Mouse (Mus musculus) adrenal gland, adult 18-20 months (tissue): ENCODE measurements around the gene Tut1. TPM values are rescaled to one million over a fixed set of nuclear protein-coding genes. Genes with fewer than 3 reads are reported as not detected.
A peak's percentile ranks its signal among the peaks of the same experiment; 100 is the strongest.
"Not testable (repeated sequence)": the region's sequence is repeated elsewhere in the genome, so short reads cannot be mapped to it uniquely, and the experiment has no call there.

Source experiments
- DNase-seq, 2 experiments: peaks; one replicate each; pipeline ENCODE4 v3.0.0; 2021 to 2022; ENCODE audit warnings: low spot score in 2 of 2
- total RNA-seq, 2 experiments: library from RNA; stranded (reverse); gene quantifications; 1 replicate in 1 of 2; 2 replicates in 1 of 2; pipeline ENCODE4 v1.2.3; 2021

Gene Tut1
- total RNA-seq, 2 experiments from 2014 or later: 23.1 to 26.1 TPM

GRCm38 (mm10) chr19:8941515-8942217, 12.0 kb upstream of the Tut1 start, which contains the start of gene Mta2:
Mta2 (plus strand) TSS chr19:8941875.
- peak; percentile 91 to 92 for DNase-seq

DNA sequence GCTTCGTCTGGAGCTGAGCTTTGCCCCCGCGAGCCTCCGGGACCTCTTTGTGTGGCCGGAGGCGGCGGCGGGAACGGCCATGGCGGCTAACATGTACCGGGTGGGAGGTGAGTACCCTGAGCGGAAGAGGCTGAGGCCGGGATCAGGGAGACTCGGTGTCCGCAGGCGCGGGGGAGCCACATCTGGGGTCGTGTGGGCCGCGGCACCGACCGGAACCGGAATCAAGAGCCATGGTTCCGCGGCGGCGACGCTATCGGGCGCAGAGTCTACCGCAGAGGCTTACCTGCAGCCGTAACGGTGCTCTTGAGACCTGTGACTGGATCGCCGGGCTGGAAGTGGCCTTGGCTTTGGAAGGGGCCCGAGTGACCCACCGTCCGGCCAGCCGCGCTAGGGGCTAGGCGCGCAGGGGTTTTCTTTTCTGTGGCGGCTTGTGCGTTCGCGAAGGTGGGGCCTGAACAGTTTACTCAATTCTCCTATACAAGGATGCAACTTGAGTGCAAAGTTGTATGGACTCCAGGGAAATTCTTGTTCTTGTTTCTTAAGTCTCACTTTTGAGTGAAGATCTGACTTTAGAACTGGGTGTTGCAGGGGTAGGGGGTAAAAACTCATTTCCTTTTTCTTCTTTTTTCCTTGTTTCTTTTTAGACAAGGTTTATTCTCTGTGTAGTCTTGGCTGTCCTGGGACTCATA, 11.2 kb upstream of the Tut1 start:
- peak in 1 of 2 experiments; percentile 39 for DNase-seq

DNA sequence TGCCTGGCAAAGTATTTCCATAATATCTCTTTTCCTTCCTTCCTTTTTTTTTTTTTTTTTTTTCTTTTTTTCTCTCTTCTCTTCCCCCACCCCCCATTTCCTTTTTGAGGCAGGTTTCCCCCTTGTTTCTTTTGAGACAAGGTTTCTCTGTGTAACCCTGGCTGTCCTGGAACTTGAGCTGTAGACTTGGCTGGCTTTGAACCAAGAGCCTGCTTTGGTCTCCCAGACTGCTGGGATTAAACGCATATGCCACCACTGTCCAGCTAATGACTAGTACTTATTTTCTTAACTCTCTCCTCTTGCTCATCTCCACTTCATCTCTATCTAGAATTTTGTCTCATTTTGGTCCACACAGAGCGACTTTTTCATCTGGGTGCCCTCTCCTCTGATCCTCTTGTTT, 10.6 kb upstream of the Tut1 start:
- no peak for DNase-seq

- no peak for DNase-seq
Measured at GRCm38 (mm10) chr19:8944062-8944461, 9.6 kb upstream of the Tut1 start.

GRCm38 (mm10) chr19:8944750-8945149, 8.9 kb upstream of the Tut1 start:
- DNase-seq: peak in 1 of 2 experiments; percentile 64

- DNase-seq: no peak
Measured at GRCm38 (mm10) chr19:8945251-8945650, 8.4 kb upstream of the Tut1 start.

DNA sequence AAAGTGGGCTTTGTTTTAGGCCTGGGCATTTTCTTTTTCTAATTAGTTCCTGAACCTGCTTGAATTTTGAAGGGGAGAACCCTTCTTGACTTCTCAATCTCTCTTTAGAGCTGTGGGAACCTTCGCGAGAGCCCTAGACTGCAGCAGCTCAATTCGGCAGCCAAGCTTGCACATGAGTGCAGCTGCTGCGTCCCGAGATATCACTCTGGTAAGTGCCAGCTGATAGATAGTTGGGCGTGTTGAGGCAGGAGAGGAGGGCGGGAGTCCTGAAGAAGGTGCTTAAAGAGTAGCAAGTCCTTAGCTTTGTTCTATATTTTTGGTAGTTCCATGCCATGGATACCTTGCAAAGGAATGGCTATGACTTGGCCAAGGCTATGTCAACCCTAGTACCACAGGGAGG, 6.7 kb upstream of the Tut1 start:
- DNase-seq: no peak

DNA sequence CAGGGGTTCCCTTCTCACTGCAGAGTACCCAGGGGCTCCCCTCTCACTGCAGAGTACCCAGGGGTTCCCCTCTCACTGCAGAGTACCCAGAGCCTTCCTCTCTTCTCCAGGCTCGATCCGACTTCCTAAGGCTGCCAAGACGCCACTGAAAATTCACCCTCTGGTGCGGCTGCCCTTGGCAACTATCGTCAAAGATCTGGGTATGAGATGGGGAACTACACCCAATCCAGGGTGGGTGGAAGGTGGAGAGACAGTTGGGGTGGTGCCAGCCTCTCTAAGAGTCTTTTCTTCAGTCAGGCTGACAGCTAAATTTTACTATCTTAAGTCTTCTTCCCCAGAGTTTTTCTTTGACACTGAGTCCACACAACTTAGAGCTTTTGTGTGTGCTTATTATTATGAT, 3.5 kb upstream of the Tut1 start:
- no peak for DNase-seq

DNA sequence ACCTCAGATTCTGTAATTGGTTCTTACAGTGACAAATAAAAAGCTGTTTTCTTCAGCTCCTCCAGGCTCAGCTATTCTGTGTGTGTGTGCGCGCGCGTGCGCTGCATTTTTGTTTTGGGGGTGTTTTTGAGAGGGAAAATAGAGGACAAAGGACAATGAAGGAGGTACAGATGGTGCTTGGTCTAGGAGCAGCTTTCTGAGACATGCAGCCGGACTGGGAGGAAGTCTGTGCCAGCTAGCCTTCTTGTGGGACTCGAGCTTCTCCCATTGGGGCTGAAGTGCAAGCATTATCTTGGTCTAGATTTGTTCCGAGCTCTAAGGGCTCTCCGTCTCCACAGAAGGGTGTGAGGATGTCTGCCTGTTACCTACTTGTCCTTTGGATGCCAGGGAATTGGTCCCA, 1.4 kb upstream of the Tut1 start:
- DNase-seq: no peak

GRCm38 (mm10) chr19:8954171-8954570, 524 bp downstream of the Tut1 start:
- no peak for DNase-seq

GRCm38 (mm10) chr19:8962256-8962655, 8.6 kb downstream of the Tut1 start:
- no peak for DNase-seq

GRCm38 (mm10) chr19:8965075-8965474, 11.4 kb downstream of the Tut1 start:
- DNase-seq: no peak

- no peak for DNase-seq
Measured at GRCm38 (mm10) chr19:8965771-8966170, 12.1 kb downstream of the Tut1 start.

- DNase-seq: no peak
Measured at GRCm38 (mm10) chr19:8966198-8966589, 12.5 kb downstream of the Tut1 start.

- peak; percentile 90 to 92 for DNase-seq
Measured at GRCm38 (mm10) chr19:8966590-8967372, 13.1 kb downstream of the Tut1 start, which contains the start of gene Eef1g. Eef1g (plus strand) TSS chr19:8967041.

GRCm38 (mm10) chr19:8967373-8967743, 13.7 kb downstream of the Tut1 start:
- no peak for DNase-seq

GRCm38 (mm10) chr19:8967893-8968292, 14.2 kb downstream of the Tut1 start:
- no peak for DNase-seq

- DNase-seq: not testable (repeated sequence)
Measured at GRCm38 (mm10) chr19:8972491-8972890, 18.8 kb downstream of the Tut1 start.

DNA sequence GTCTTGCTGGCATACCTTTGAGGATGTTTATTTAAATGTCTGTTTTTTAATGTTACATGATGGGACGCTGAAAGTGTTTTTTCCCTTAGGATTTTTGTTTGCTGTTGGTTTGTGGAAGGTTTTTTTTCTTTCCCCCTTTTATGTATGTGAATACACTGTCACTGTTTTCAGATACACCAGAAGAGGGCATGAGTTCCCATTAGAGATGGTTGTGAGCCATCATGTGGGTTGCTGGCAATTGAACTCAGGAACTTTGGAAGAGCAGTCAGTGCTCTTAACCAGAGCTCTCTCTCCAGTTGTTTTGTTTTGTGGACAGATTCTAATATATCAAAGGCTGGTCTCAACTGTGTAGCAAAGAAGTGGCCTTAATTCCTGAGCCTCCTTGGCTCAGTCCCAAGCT, 21.0 kb downstream of the Tut1 start:
- no peak for DNase-seq

DNA sequence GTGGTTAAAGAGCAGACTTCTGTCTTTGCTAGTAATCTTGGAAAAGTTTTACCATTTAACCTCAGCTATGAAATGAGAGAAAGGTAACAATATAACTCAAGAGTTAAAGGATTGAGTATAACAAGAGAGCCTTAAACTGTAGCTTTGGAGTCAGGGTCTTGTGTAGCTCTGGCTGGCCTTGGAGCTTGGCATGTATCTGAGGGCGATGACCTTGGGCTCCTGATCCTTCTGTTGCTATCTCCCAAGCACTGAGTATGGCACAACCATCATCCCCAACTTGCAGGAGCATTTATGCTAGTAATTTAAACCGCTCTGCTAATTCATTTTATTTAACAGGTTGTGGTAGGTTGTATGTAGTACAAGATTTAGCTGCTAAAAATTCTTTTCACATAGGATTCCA, 21.8 kb downstream of the Tut1 start:
- DNase-seq: no peak

DNA sequence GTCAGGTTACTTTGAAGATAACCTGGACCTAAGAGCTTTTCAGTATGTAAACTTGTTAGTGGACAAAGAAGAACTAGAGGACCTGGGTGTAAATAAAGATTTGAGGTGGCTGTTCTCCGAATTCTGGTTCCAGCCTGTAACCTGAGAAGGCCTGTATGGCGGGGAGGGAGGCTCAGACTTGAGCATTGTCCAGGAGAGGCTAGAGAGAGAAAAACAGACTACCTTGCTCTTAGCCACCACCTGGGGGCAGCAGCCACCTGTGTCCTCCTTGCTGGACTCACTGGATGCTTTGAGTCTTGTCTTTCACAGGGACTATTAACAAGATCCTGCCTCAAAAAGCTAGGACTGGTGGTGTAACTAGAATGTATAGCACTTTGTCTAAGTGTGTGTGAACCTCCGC, 22.9 kb downstream of the Tut1 start:
- no peak for DNase-seq

- no peak for DNase-seq
Measured at GRCm38 (mm10) chr19:8980771-8981170, 27.1 kb downstream of the Tut1 start.
